Mouse (Mus musculus): ENCODE measurements around the gene Ap5z1.
A peak's percentile ranks its signal among the peaks of the same experiment; 100 is the strongest.

Gene Ap5z1

DNA sequence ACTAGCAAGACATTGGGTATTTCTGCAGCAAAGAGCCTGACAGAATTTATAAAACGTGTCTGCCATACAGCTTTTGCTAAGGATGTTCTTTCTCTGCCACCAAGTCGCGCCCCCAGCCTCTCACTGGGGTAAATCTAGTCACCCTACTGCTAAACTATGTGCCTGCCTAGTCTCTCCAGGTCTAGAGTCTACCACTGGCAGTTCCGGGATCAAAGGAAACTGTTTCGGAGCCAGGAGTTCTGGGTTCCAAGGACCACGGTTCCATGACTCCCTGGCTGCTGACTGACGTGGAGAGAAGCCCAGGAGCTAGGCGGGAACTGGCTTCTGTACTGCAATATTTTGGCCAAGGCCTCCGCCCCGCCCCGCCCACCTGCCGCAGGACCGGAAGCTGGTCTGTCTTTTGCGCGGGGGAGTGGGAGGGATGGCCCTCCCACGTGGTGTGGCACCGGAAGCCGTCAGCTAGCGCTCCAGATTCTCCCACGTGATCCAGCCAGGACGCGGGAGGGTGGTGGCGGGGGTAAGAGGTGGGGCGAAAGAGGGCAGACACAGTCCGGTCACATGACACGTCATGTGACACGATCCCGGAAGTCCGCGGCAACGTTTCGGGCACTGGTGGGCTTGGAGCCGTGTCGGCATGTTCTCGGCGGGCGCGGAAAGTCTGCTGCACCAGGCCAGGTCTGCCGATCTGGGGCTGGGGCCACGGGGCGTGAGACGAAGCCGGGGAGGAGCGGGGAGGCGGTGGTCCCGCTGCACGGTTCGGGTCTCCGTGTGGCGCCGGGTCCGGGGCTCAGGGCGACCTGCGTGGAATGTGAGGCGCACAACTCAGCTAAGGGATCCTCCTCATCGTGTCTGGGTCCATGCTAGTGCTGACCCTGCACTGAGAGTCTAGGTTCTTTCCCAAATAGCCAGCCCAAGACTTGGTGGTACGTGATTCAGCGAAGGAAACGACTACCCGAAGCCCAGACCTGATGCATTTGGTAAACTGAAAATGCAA, at the start of gene Ap5z1:
TSS of gene Ap5z1 (plus strand) at position 484 of the 994 bp plus-strand sequence.
- peak; percentile 95 to 96 for DNase-seq (ENCODE audit: low spot score in 2 of 2)

DNA sequence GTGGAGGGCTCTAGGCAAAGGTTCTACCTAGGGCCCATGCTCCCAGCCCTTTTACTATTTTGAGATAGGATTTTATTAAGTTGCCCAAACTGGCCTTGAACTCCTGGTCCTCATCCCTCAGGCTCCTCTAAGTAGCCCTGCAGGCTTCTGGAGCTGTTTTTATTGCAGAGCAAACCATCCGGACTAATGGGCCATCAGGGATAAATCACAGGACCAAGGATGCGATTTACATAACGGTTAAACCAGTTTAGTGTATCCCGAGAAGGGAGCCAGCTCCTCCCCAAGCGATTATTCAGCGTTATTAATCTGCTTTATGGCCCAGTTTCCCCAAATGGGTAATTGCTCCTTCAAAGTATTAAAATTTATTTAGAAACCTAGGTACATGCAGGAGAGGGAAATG, 48.3 kb upstream of the Ap5z1 start:
- no peak for DNase-seq (ENCODE audit: low spot score in 2 of 2)

DNA sequence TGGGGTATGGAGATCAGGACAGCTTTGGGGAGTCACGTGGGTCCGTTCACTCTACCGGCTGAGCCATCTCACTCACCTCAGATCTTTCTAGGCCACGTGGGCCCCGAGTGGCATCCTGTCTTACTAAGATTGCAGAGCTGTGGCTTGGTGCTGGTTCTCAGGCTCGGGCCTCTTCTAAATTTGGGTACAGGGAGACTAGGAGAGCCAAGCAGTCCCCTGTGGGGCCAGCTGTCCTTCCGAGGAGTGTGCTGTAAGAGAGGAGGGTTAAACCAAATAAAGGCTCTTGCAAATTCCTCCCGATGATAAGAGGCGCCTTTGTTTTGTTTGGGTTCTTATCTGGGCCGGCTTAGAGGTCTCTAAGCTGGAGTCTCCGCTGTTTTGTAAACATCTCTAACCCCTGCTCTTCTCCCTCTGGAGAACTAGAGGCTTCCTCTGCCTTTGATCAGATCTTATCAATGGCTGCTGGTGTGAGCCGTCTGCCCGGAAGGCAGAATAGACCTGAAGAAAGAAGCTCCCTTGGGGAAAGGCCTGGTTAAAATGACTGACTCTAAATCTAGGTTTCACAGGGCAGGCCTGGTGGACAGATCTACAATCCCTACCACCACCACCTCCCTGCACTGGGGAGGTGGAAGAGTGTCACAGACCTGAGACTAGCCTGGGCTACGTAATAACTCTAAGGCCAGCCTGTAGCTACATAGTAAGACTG, 47.5 kb upstream of the Ap5z1 start:
- peak; percentile 50 to 61 for DNase-seq (ENCODE audit: low spot score in 2 of 2)

DNA sequence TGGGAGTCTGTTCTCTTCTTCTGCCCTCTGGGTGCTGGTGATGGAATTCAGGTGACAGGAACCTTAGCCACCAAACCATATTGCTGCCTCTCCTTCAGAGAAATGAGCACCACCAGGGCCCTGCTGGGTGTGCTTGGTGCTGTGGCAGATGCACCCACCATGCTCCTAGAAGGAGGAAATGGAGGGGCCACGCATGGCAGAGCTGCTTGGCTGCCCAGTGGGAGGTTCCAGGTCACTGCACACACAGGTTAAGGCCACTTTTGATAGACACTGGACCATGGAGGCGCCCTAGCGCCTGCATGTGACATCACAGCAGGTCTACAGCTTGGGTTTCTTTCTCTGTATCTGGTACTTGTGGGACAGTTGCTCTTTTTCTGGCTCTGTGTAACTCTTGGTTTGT, 46.6 kb upstream of the Ap5z1 start:
- peak; percentile 27 to 29 for DNase-seq (ENCODE audit: low spot score in 2 of 2)

DNA sequence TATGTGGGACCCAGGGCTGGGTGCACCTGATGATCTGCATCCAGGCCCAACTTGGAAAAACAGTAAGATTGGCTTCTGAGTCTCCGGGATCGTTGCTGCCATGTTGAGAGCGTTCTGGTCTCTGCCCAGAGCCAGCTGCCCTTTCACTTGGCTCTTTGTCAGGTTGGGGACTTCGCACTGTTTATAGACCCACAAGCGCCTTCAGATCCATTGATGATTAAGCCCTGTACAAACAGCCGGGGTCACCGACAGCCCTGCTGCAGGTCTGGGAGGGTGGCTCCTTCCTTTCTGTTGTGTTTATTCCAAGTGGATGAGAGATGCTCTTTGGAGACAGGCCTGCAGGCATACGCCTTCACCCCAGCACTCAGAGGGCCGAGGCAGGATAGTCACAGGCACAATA, 45.9 kb upstream of the Ap5z1 start:
- no peak for DNase-seq (ENCODE audit: low spot score in 2 of 2)

DNA sequence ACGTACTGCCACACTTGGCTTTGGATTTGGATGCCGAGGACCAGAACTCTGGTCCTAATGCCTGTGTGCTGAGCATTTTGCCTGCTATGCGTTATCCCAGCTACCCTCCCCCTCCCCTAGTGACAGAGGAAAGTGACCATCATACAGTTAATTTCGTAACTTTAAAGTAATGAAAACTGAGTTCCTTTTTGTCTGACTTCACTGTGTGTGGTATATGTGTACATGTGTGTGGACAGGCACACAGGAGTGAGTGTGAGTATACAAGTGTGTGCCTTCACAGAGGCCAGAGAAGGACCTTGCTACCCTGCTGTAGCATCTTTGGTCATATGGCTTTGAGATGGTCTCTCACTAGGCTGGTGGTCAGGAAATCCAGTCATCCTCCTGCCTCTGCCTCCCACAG, 45.3 kb upstream of the Ap5z1 start:
- no peak for DNase-seq (ENCODE audit: low spot score in 2 of 2)

DNA sequence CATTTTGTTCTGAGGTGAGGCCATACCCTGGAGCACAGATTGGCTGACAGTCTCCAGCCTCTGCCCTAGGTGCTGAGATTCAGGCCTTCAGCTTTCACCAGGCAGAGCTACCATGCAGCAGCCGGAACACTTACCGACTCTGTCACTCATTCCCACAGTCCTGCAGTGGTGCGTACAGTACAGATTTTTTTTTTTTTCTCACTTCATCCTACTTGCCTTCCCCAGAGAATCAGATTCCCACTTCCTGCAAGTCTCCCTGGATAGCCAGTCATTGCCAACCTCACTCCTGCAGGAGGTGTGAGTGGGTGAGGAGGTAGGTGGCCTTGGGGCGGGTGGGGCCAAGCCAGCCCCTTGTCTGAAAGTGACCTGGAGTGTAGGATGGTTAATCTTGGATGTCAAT, 43.4 kb upstream of the Ap5z1 start:
- DNase-seq (ENCODE audit: low spot score in 2 of 2) = no peak

DNA sequence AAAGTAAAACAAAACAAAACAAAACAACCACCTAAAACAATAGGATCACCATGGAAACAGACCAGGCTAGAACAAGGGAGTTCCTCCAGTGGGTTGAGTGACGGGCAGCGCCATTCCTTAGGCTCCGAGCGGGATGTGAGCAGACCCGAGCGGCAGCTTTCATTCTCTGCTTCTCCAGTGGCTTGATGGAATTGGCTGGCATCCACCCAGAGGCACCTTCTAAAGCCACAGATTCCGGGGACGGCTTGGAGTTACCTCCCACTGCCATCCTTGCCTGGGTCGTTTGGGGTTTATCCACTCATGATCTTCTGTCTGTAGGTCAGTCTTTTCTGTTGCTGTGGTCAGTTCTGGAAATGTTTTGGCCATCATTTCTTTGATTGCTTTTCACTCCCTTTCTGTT, 42.8 kb upstream of the Ap5z1 start:
- no peak for DNase-seq (ENCODE audit: low spot score in 2 of 2)

DNA sequence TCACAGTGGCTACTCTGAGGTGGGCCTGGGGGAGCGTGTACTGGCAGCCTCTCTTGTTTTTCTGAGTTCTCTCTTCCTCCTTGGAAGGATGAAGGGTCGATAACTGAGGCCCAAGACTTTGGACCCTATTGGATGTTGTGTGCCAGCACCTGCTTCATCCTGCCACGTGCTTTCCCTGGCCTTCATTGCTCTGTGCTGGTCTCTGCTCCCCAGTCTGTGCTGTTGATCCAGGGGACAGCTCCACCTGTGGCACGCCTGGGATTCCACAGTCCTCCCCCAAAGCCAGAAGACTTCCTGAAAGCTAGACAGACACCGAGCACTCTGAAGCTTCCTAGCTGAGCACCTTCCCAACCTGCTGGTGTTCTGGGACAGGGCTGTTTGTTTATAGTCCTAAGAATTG, 41.9 kb upstream of the Ap5z1 start:
- DNase-seq (ENCODE audit: low spot score in 2 of 2) = no peak

DNA sequence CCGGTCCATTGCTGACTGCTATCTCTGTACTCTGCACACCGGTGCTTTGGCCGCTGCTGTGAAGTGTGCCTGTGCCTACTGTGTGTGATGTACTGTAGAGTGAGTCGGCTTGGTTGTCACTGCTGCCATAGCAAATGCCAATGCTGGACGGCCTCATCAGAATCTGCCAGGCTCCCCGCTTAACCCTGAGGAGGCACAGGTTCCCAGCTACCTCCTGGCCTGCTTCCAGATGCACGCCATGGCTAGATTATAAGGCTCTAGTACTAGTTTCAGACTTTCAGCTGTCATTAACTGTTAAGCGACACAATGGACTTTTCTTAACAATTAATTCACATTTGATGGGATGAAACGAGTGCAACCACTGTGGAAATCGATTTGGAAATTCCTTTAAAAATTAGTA, 40.6 kb upstream of the Ap5z1 start:
- DNase-seq (ENCODE audit: low spot score in 2 of 2) = no peak

DNA sequence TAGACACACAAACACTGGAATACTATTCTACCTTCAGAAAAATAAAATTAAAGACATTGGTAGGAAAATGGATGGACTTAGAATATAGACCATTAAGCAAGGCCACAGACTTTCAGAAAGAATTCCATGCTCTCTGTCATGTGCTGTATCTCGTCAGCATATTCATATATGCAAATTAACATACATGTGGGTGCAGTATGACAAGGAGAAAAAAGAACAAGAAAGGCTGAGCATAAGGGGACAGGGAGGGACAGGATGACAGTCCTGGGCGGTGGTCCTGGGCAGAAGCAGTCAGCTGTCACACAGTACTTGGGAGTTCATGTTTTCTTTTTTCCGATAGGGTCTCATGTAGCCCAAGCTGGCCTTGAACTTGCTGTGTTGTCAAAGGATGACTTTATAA, 40.0 kb upstream of the Ap5z1 start:
- no peak for DNase-seq (ENCODE audit: low spot score in 2 of 2)

DNA sequence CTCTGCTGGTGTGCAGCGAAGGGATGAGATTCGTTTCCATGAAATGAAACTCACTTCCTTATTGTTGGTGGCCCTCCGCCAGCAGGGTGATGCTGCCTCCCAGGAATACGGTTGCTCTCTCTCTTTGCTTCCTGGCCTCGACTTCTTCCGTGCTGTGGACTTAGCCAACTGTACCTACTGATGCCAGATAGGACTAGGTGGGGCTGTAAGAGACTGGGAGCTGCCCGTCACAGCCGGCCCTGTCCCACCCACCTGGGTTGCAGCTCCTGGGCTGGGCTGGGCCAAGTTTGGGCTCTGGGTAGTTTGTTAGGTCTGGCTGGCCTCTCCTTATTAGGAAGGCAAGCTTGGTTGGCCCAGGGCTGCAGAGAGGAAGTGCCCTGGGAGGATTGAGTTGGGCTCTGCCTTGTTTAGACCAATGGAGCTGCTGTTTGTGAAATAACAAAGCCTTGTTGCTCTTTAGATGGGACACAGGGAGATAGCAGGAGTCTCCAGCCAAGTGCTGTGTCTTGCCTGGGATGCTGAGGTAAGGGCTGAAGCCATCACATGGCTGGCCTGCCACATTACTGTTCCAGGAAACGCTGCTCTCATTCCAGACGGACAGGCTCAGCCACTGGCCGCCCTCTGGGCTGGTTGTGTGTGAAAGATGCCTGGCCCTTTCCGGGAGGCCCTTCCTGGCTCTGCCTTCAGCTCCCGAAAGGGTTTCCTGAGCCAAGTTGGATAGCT, 39.0 kb upstream of the Ap5z1 start:
- DNase-seq (ENCODE audit: low spot score in 2 of 2) = no peak

DNA sequence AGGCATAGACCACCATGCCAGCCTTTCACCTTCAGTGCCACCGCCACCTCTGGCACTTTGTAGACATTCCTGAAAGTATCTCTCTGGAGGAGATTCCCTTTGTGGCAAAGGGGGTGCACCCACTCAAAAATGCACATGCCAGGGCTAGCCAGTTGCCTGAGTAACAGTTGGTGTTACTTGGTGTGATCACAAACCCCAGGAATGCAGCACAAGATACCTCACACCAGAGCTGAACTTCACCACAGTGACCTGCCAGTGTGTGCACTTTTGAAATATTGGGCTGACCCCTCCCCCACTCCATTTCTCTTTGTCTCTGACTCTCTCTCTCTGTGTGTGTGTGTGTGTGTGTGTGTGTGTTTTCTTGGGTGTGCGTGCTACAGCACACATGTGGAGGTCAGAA, 37.3 kb upstream of the Ap5z1 start:
- no peak for DNase-seq (ENCODE audit: low spot score in 2 of 2)

DNA sequence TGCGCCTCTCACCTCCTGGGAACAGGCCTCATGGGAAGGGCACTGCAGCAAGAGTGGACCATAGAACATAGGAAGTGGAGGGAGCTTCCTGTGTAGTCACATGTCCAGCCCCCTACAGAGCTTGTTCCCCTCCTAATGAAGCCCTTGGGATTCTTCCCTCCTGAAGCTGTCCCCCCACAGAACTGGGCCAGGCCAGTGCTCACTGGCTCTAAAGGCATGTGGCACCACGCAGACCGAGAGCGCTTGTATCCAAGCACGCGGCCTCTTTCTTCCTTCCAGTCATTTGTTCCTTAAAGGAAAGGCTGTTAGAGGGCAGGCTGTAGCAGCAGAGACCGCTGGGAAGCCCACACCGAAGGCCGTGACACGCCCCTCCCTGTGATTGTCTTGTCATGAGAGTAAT, 35.9 kb upstream of the Ap5z1 start:
- DNase-seq (ENCODE audit: low spot score in 2 of 2) = no peak

DNA sequence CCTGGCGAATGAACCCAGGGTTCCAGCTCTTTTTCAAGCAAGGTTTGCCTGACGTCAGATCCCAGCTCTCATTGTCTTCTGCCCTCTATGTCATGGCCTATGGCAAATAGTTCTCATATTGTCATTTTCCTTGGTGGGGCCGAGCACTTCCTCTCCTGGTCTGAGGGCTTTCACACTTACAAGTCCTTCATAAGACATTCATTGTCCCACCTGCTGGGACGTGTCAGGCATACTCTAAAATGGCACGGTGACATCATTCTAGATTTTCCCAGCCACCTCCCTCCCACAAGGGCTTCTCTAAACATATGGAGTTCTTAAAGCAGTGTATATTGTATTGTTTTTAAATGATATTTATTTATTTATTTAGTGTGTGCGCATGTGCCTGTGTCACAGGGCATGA, 35.1 kb upstream of the Ap5z1 start:
- DNase-seq (ENCODE audit: low spot score in 2 of 2) = no peak

DNA sequence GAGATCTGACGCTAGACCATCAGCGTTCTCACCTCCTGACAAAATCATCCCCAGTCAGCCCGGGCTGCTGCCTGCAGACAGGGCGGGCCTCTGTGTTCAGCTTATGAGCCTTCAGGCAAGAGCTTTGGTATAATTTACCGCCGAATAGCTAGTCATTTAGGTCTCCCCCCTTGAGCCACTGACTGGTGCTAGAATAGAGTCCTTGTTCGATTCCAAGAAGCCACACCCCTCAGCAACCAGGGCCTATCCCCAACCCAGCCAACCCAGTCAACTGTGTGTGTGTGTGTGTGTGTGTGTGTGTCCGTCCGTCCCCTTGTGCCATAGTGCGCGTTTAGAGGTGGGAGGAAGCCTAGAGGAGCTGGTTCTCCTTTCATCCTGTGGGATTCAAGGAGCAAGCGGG, 32.7 kb upstream of the Ap5z1 start:
- DNase-seq (ENCODE audit: low spot score in 2 of 2) = no peak

DNA sequence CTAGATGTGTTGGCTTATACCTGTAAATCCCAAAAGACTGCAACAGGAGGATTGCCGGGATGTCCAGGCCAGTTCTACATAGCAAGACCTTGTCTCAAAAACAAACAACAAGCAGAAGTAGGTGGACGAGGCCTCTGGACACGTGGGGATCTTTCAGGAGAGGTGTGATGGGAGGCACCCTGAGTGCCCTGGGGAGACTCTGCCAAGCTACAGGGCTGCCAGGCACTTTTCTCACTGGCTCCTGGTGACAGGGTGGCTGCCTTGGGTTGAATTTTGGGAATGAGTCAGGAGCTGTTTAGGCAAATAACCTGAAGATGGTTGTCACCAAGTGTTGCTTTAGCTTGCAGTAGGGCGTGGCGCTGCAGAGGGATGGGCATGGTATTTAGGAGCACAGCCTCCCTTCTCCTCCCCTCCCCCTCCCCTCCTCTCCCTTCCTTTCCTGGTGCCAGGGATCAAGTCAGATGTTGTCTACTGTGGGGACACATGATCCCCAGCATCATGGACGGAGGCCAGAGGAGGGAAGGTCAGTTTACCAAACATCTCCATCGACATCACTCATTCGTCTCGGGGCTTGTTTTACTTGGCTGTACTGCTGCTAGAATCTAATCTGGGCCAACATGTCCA, 31.8 kb upstream of the Ap5z1 start:
- DNase-seq (ENCODE audit: low spot score in 2 of 2) = no peak

DNA sequence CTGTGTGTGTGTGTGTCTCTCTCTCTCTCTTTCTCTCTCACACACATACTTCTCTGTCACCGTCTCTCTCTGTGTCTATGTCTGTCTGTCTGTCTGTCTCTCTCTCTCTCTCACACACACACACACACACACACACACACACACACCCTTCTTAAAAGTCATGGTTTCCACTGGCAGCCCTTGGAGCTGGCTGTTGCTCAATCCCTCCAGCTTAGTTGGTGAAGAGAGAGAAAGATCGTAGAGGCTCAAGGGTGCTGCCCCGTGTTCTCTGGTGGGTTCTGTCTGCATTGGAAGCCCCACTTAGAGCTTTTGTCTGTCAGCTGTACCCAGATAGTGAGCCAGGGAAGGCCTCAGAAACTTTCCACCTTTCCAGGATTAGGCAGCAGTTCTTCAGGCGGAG, 31.0 kb upstream of the Ap5z1 start:
- DNase-seq (ENCODE audit: low spot score in 2 of 2) = no peak

DNA sequence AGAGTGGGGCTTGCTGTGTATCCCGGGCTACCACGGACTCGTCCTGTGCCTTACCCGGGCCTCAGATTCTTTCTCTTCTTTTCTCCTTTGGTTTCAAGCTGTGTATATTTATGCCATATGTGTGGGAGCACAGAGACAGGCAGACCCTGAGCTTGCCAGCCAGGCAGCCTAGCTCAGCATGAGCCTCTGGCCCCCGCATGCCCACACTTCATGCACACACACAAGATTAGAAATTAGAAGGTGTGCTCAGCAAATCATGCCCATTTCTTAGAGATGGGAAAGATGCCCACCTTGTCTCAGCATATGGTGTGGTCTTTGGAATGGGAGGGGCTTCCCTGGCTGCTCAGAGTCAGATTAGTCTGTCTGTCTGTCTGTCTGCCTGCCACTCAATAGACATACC, 29.7 kb upstream of the Ap5z1 start:
- DNase-seq (ENCODE audit: low spot score in 2 of 2) = no peak

DNA sequence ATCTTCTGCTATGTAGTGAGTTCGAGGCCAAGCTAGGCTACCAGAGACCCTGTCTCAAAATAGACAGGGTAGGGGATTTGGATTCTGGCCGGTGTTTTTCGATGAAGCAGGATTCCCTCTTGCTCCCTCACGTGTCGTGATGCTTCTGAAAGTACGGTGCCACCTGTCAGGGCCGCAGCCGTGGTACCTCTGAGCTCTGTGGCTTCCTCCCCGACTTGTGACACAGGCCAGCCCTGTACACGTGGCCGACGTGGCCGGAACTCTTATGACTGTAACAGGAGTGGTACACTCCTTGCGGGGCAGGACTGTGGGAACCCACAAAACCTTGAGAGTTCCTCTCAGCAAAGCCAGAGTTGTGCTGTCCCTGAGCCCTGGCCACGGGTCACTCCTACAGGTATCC, 28.0 kb upstream of the Ap5z1 start:
- DNase-seq (ENCODE audit: low spot score in 2 of 2) = no peak

DNA sequence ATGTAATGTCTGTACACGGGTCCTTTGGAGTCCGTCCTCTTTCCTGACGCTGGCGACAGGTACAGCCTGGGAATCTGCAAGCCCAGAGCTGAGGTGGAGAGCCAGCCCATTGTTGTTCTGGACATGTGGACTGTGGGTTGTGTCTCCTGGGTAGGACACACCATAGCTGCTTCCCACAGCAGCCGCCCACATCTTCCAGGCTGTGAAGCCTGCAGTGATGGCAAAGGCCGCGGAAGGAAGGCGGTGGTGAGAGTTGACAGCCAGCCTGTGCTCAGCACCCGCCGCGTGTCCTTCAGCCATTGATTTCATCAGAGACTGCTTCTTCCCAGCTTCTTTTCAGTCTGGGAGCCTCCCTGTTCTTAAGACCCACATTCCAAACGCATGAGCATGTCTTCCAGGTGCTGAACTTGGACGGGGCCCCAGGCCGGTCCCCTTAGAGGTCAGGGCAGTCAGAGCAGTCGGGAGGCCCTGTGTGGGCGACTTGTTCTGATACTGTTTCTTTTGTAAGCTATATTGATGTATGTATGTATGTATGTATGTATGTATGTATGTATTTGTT, 25.3 kb upstream of the Ap5z1 start:
- DNase-seq (ENCODE audit: low spot score in 2 of 2) = no peak
